Mouse (Mus musculus): Measurements from ENCODE around the gene Tctex1d4.

DNA sequence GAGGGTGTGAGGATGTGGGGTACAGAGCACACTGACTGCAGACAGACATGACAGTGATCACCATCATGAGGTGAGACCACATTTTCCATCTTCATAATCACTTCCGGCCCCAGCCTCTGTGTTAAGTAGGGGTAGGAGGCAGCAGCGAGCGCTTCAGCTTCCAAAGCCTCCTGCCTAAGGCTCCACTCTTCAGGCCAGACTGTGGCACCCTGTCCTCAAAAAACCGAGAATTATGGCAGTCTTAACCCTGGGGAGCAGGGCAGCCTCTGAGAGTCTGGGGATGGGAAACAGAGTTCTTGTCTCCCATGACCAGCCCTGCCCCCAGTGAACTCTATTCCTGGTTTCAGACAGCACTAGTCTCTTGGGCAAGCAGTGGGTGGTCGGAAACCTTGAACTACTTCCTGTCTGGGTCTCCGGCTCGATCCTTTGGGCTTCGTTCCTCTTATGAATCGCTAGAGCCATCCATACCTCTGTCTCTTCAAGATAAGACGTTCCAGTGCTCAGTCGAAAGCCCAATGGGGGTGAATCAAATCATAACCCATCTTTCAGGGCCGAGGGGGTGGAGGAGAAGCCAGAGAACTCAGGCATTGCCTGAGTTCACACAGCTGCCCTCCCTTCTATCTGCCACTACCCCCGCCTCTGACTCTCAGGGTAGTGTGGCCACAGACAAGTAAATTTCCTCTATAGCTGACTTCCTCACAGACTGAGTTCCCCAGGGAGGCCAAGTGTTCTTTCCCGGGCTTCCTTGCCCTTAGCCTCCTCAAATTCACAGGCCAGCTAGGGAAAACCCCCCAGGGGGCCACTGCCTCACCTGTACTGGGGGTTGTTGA, 1.9 kb upstream of the Tctex1d4 start:
- no peak for TF ChIP-seq CTCF (IDR thresholded peaks at IDR 0.05; ENCODE audit: low read depth)
- peak; percentile 12; the same call in 1 of the 2 replicates for TF ChIP-seq EP300 (IDR thresholded peaks at IDR 0.05; ENCODE audit: low read depth)

Data from liver, embryonic 14.5 days (tissue).